15 mouse cellular contexts compared by ENCODE assay signal in genomic region chr5:72871114-72871513, GRCm38 (mm10). TPM values are rescaled to one million over a fixed set of nuclear protein-coding genes. Genes with fewer than 3 reads are reported as not detected.
DNase-seq lines count a peak whose midpoint lies in the region; ATAC-seq and TF ChIP-seq lines count a peak whose summit lies in the region.
"Had no signal": no experiment of that assay in that cellular context is flagged by ENCODE, and none has a peak within 500 bp of the region (broad histone marks: within the 10 kb centered on the region; RNA-seq: fewer than 3 reads in every experiment).

No protein-coding gene starts in this region.

- H3K4me3 ChIP-seq in cerebellum, adult 2 months (replicated peaks; ENCODE audit: insufficient read depth, low read depth, low read length): no peak overlapping the region
- no peak overlapping the region for H3K4me3 ChIP-seq in liver, postnatal 0 days (ENCODE audit: low read depth, low read length)
- H3K4me3 ChIP-seq in liver, embryonic 12.5 days: no peak overlapping the region
- no peak overlapping the region for H3K4me3 ChIP-seq in MEL (ENCODE audit: control insufficient read depth in 1 of 2, insufficient read depth in 1 of 2, low read depth in 2 of 2, low read length in 2 of 2)
- H3K4me3 ChIP-seq in small intestine, adult 2 months (ENCODE audit: low read depth, low read length): no peak overlapping the region
- H3K4me3 ChIP-seq: embryonic facial prominence, embryonic 10.5 days; liver, embryonic 15.5 days; myocyte had no signal

- intact Hi-C loops in left cerebral cortex, postnatal 4 days (cut with DNase I): no loop called here

- ATAC-seq in liver, postnatal 0 days: no peak
- no peak for ATAC-seq in liver, embryonic 12.5 days

- H3K9me3 ChIP-seq in liver, postnatal 0 days (ENCODE audit: low read length): no peaks in the 10 kb centered on the region
- no peaks in the 10 kb centered on the region for H3K9me3 ChIP-seq in liver, embryonic 12.5 days (replicated peaks)
- H3K9me3 ChIP-seq in MEL (replicated peaks; ENCODE audit: insufficient read depth, low read length): no peaks in the 10 kb centered on the region
- H3K9me3 ChIP-seq: embryonic facial prominence, embryonic 10.5 days; liver, embryonic 15.5 days had no signal

- H3K27ac ChIP-seq in cerebellum, adult 2 months (ENCODE audit: insufficient read depth, low read length): no peak overlapping the region
- H3K27ac ChIP-seq in liver, postnatal 0 days (ENCODE audit: low read depth): no peak overlapping the region
- H3K27ac ChIP-seq in liver, embryonic 12.5 days: no peak overlapping the region
- no peak overlapping the region for H3K27ac ChIP-seq in MEL (ENCODE audit: control insufficient read depth, low read depth, low read length)
- H3K27ac ChIP-seq in small intestine, adult 2 months (ENCODE audit: insufficient read depth, low read depth, low read length): no peak overlapping the region
- H3K27ac ChIP-seq: embryonic facial prominence, embryonic 10.5 days; liver, embryonic 15.5 days had no signal

- no peaks in the 10 kb centered on the region for H3K4me1 ChIP-seq in cerebellum, adult 2 months (ENCODE audit: control insufficient read depth, insufficient read depth, low read length)
- peaks cover 23% of the 10 kb centered on the region for H3K4me1 ChIP-seq in liver, postnatal 0 days (ENCODE audit: insufficient read depth)
- peaks cover 27% of the 10 kb centered on the region for H3K4me1 ChIP-seq in liver, embryonic 12.5 days
- peaks cover 8 to 29% of the 10 kb centered on the region in 2 experiments for H3K4me1 ChIP-seq in MEL (ENCODE audit: control insufficient read depth in 1 of 2, insufficient read depth in 2 of 2, low read length in 2 of 2)
- peaks cover 14% of the 10 kb centered on the region; the same call in 1 of the 2 replicates for H3K4me1 ChIP-seq in small intestine, adult 2 months (ENCODE audit: control insufficient read depth, insufficient read depth, insufficient read length, low read length)

- WGBS in cerebellum, adult 2 months: 77% methylated on average over 4 of the region's 4 CpGs
- WGBS in liver, postnatal 0 days (ENCODE audit: insufficient replicate concordance): 76% methylated on average over 4 of the region's 4 CpGs
- 71% methylated on average over 4 of the region's 4 CpGs for WGBS in liver, embryonic 12.5 days (ENCODE audit: insufficient replicate concordance)
- WGBS in small intestine, adult 2 months: 82% methylated on average over 4 of the region's 4 CpGs

- H3K4me2 ChIP-seq in liver, postnatal 0 days (ENCODE audit: low read depth, low read length): no peak overlapping the region
- H3K4me2 ChIP-seq in liver, embryonic 12.5 days: no peak overlapping the region
- H3K4me2 ChIP-seq: liver, embryonic 15.5 days had no signal

- peaks cover 22% of the 10 kb centered on the region for H3K79me2 ChIP-seq in MEL (ENCODE audit: control insufficient read depth, insufficient read depth, low read length, poor library complexity)

- no peak overlapping the region for H3K9ac ChIP-seq in liver, postnatal 0 days (replicated peaks)
- no peak overlapping the region for H3K9ac ChIP-seq in liver, embryonic 12.5 days
- no peak overlapping the region for H3K9ac ChIP-seq in MEL (ENCODE audit: control insufficient read depth, low read depth, low read length, poor library complexity, severe bottlenecking)
- H3K9ac ChIP-seq: liver, embryonic 15.5 days had no signal

- H3K27me3 ChIP-seq in cerebellum, adult 2 months (ENCODE audit: control insufficient read depth, insufficient read depth, low read length): no peaks in the 10 kb centered on the region
- no peaks in the 10 kb centered on the region; the same call in 1 of the 2 replicates for H3K27me3 ChIP-seq in liver, postnatal 0 days (ENCODE audit: insufficient read depth, low read length)
- H3K27me3 ChIP-seq in liver, embryonic 12.5 days (replicated peaks): peaks cover 52% of the 10 kb centered on the region
- no peaks in the 10 kb centered on the region for H3K27me3 ChIP-seq in MEL (ENCODE audit: control insufficient read depth in 1 of 2, insufficient read depth in 2 of 2, low read length in 2 of 2)
- H3K27me3 ChIP-seq in small intestine, adult 2 months (ENCODE audit: control insufficient read depth, insufficient read depth, low read length): no peaks in the 10 kb centered on the region

- H3K36me3 ChIP-seq in liver, postnatal 0 days (replicated peaks; ENCODE audit: insufficient read depth, low read length): no peaks in the 10 kb centered on the region
- H3K36me3 ChIP-seq in liver, embryonic 12.5 days: no peaks in the 10 kb centered on the region
- peaks cover 0 to 28% of the 10 kb centered on the region in 2 experiments; a peak in 2 of 4 replicates for H3K36me3 ChIP-seq in MEL (ENCODE audit: control insufficient read depth in 1 of 2, insufficient read depth in 2 of 2, low read length in 2 of 2)
- H3K36me3 ChIP-seq in small intestine, adult 2 months (ENCODE audit: control insufficient read depth, insufficient read depth, low read length): no peaks in the 10 kb centered on the region
- H3K36me3 ChIP-seq: embryonic facial prominence, embryonic 10.5 days; liver, embryonic 15.5 days had no signal

- no peak for TF ChIP-seq POLR2A in cerebellum, adult 2 months (IDR thresholded peaks at IDR 0.05; ENCODE audit: borderline replicate concordance, insufficient read depth, low read length)
- no peak for TF ChIP-seq POLR2A in MEL (IDR thresholded peaks at IDR 0.05; ENCODE audit: control insufficient read depth in 1 of 2, insufficient read depth in 1 of 2, low read depth in 1 of 2, low read length in 2 of 2, poor library complexity in 1 of 2)
- no peak for TF ChIP-seq POLR2A in small intestine, adult 2 months (IDR thresholded peaks at IDR 0.05; ENCODE audit: low read depth, low read length)

- peak; percentile 29 for TF ChIP-seq RAD21 in MEL (IDR thresholded peaks at IDR 0.05; ENCODE audit: low read depth, low read length)

- TF ChIP-seq CTCF in cerebellum, adult 2 months (IDR thresholded peaks at IDR 0.05; ENCODE audit: borderline replicate concordance, insufficient read depth, low read depth, low read length): peak; percentile 33; the same call in 1 of the 2 replicates
- TF ChIP-seq CTCF in liver, postnatal 0 days (IDR thresholded peaks at IDR 0.05; ENCODE audit: low read depth): peak; percentile 57
- peak; percentile 54 to 74 (median 66) for TF ChIP-seq CTCF in MEL (IDR thresholded peaks at IDR 0.05 in 2 of 3, conservative IDR thresholded peaks at IDR 0.05 in 1 of 3; ENCODE audit: control insufficient read depth in 1 of 3, insufficient read depth in 1 of 3, low read depth in 2 of 3, low read length in 3 of 3, poor library complexity in 1 of 3, severe bottlenecking in 1 of 3)
- peak; percentile 63; the same call in 1 of the 2 replicates for TF ChIP-seq CTCF in small intestine, adult 2 months (IDR thresholded peaks at IDR 0.05; ENCODE audit: extremely low read depth, insufficient read length, insufficient replicate concordance, low read depth, low read length)

- no peak for TF ChIP-seq EP300 in liver, postnatal 0 days (IDR thresholded peaks at IDR 0.05; ENCODE audit: low read depth)
- no peak for TF ChIP-seq EP300 in MEL (IDR thresholded peaks at IDR 0.05; ENCODE audit: low read depth in 1 of 2, low read length in 2 of 2)

- no peak for DNase-seq in cerebellum, adult 2 months
- DNase-seq in cerebellum, postnatal 10 days: no peak
- no peak for DNase-seq in liver, postnatal 0 days
- DNase-seq in MEL (ENCODE audit: low read depth, low spot score): no peak
- DNase-seq in ovary, postnatal 36 days (ENCODE audit: low spot score): no peak
- DNase-seq in left cerebral cortex, postnatal 4 days: no peak
- DNase-seq: adrenal gland, postnatal 36 days; cerebellum, adult 9-10 months; gastrocnemius, postnatal 36 days; kidney, postnatal 25 days had no signal

TF ChIP-seq in MEL, 35 proteins besides CTCF, POLR2A, EP300 and RAD21:
- TF ChIP-seq SMC3 (IDR thresholded peaks at IDR 0.05; ENCODE audit: low read depth, low read length) (peak; percentile 20; the same call in 1 of the 2 replicates), ZC3H11A (IDR thresholded peaks at IDR 0.05; ENCODE audit: low read depth, low read length) (0 out of 2 replicates have a peak, but pooled peaks have one; percentile 22), RCOR1 (IDR thresholded peaks at IDR 0.05; ENCODE audit: low read depth, low read length) (no peak)
TF ChIP-seq in MEL: peak in this region for 2.

RNA-seq across cellular contexts. Expression of gene Tec, which starts 2.8 kb away (rescaled TPM):
- polyA plus RNA-seq in cerebellum, adult 2 months (2012; rRNA removed): 1.8 and 2.5 TPM in 2 replicates
- 7.5 and 9.2 TPM in 2 replicates for polyA plus RNA-seq in liver, postnatal 0 days (2015; fragmentation: Nextera tagmentation; extraction: Ambion mirVana)
- 5.3 and 7.3 TPM in 2 replicates for polyA plus RNA-seq in liver, embryonic 12.5 days (2016; fragmentation: Nextera tagmentation; extraction: Ambion mirVana)
- total RNA-seq in MEL (2012; rRNA removed): 44.8 and 57.4 TPM in 2 replicates
- polyA plus RNA-seq in MEL (2012; ENCODE audit: insufficient read depth in 1 of 2, insufficient read length in 2 of 2, low read depth in 1 of 2, low replicate concordance in 2 of 2, missing spikeins in 1 of 2): 10 to 100 TPM in 1 of 2 experiments, not detected in 1; 61.1 TPM
- polyA plus RNA-seq in small intestine, adult 2 months (2012; rRNA removed): 0.85 and 7.1 TPM in 2 replicates
- total RNA-seq in left cerebral cortex, postnatal 4 days (2021): 10 to 100 TPM; 13.6 to 16.1 TPM

RNA-seq across cellular contexts. Expression of gene Slain2, which starts 43.0 kb away (rescaled TPM):
- 15.4 and 16.2 TPM in 2 replicates for polyA plus RNA-seq in cerebellum, adult 2 months (2012; rRNA removed)
- 4.2 and 5.5 TPM in 2 replicates for polyA plus RNA-seq in liver, postnatal 0 days (2015; fragmentation: Nextera tagmentation; extraction: Ambion mirVana)
- 13.4 and 14.1 TPM in 2 replicates for polyA plus RNA-seq in liver, embryonic 12.5 days (2016; fragmentation: Nextera tagmentation; extraction: Ambion mirVana)
- total RNA-seq in MEL (2012; rRNA removed): 18.8 and 18.9 TPM in 2 replicates
- polyA plus RNA-seq in MEL (2012; ENCODE audit: insufficient read depth in 1 of 2, insufficient read length in 2 of 2, low read depth in 1 of 2, low replicate concordance in 2 of 2, missing spikeins in 1 of 2): 10 to 100 TPM; 29.9 to 42.9 TPM
- polyA plus RNA-seq in small intestine, adult 2 months (2012; rRNA removed): 9.1 and 16.9 TPM in 2 replicates
- 10 to 100 TPM; 57.1 to 66.7 TPM for total RNA-seq in left cerebral cortex, postnatal 4 days (2021)
